Mouse (Mus musculus) thymus, adult 2 months (tissue): Measurements from ENCODE around the gene Slc8a1. TPM values are rescaled to one million over a fixed set of nuclear protein-coding genes. Genes with fewer than 3 reads are reported as not detected.

Source experiments
- DNase-seq: peaks from one replicate; pipeline ENCODE4 v3.0.0; 2021
- H3K27ac ChIP-seq: fragments of 200-500 bp; 2 replicates; pipeline ENCODE4 v1.5.1; 2012; ENCODE audit warnings: low read length, control low read depth; ENCODE audit not compliant: control insufficient read depth, insufficient read depth
- H3K27me3 ChIP-seq: fragments of 200-500 bp; 2 replicates; pipeline ENCODE4 v1.6.1; 2012; ENCODE audit warnings: mild to moderate bottlenecking, low read length, moderate library complexity, mixed read lengths; ENCODE audit not compliant: control insufficient read depth, insufficient read depth
- H3K36me3 ChIP-seq: fragments of 200-500 bp; 2 replicates; pipeline ENCODE4 v1.6.1; 2012; ENCODE audit warnings: mild to moderate bottlenecking, low read length, moderate library complexity; ENCODE audit not compliant: control insufficient read depth, insufficient read depth
- H3K4me1 ChIP-seq: fragments of 200-500 bp; replicated peaks from 2 replicates; pipeline ENCODE4 v1.6.1; 2012; ENCODE audit warnings: low read length; ENCODE audit not compliant: control insufficient read depth, insufficient read depth
- H3K4me3 ChIP-seq: fragments of 200-500 bp; 2 replicates; pipeline ENCODE4 v1.5.1; 2012; ENCODE audit warnings: mild to moderate bottlenecking, low read length, control low read depth, moderate library complexity; ENCODE audit not compliant: control insufficient read depth, insufficient read depth
- CTCF ChIP-seq: fragments of 200-500 bp; IDR thresholded peaks from 2 replicates; pipeline ENCODE4 v1.5.1; 2012; ENCODE audit warnings: mild to moderate bottlenecking, control low read depth, low read length, moderate library complexity, borderline replicate concordance; ENCODE audit not compliant: control insufficient read depth, poor library complexity, insufficient read depth; ENCODE audit errors: extremely low read depth
- POLR2A ChIP-seq: fragments of 200-500 bp; IDR thresholded peaks from 2 replicates; pipeline ENCODE4 v1.6.1; 2012; ENCODE audit warnings: mild to moderate bottlenecking, low read length, control low read depth, moderate library complexity; ENCODE audit not compliant: control insufficient read depth, poor library complexity, insufficient read depth; ENCODE audit errors: extremely low read depth
- WGBS: fragments of 180-500 bp; shearing (Covaris S2); methylation state at CpG from one replicate; pipeline ENCODE4 v1.1.7; 2018; 5-methylcytosine and 5-hydroxymethylcytosine counted together
- polyA plus RNA-seq: library from polyadenylated mRNA; depleted of rRNA; stranded (reverse); fragments of >200 nt; gene quantifications from 2 replicates; pipeline ENCODE4 v1.2.3, GENCODE M21; 2012

Gene Slc8a1
- polyA plus RNA-seq, 1 experiment, result 3.1 TPM

DNA sequence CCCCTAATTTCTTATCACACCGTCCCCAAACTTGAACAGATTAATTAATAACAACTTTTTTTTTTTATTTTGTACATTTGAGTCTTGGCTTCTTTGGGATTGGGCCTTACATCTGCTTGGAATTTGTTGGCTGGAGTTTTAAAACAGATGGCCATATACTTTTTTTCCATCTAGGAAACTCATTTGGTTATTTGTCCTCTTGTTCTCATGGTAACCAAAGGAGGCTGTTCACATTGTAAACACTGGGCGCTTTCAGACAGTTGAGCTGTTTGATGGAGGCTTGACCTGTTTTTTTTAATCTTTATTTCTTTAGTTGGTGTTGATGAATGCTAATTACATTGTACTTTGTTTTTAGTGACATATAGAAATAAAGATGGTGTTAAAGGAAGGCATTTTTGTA lies 369.1 kb downstream of the Slc8a1 start:
- no peak overlapping the region for H3K27ac ChIP-seq
- H3K4me3 ChIP-seq, result no peak overlapping the region
- no peaks in the 10 kb centered on the region for H3K27me3 ChIP-seq
- H3K36me3 ChIP-seq, result no peaks in the 10 kb centered on the region
- TF ChIP-seq CTCF (no peak), POLR2A (no peak)
- no peaks in the 10 kb centered on the region for H3K4me1 ChIP-seq
- WGBS, result 96% methylated on average over 2 of the region's 2 CpGs
- no peak for DNase-seq

DNA sequence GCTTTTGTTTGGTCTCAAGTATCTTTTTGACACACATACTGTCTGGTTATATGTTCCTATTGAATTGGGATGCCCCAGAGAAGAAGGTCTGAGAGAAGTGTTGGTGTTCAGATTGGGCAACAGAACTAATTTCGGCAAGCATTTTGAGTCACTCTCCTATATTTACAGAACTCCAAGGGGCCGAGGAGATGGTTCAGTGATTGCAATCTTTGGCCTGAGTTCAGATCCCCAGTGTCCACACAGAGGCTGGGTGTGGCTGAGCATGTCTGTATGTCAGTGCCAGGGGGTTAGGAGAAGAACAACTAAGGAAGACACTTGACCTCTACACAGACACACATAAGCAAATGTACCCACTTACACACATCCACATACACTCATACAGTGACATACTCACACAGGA lies 369.7 kb downstream of the Slc8a1 start:
- H3K4me3 ChIP-seq, result no peak overlapping the region
- H3K4me1 ChIP-seq, result no peaks in the 10 kb centered on the region
- no peaks in the 10 kb centered on the region for H3K36me3 ChIP-seq
- TF ChIP-seq POLR2A, result no peak
- no peak for TF ChIP-seq CTCF
- no peak for DNase-seq
- no peak overlapping the region for H3K27ac ChIP-seq
- no peaks in the 10 kb centered on the region for H3K27me3 ChIP-seq
- 94% methylated on average over 2 of the region's 2 CpGs for WGBS

DNA sequence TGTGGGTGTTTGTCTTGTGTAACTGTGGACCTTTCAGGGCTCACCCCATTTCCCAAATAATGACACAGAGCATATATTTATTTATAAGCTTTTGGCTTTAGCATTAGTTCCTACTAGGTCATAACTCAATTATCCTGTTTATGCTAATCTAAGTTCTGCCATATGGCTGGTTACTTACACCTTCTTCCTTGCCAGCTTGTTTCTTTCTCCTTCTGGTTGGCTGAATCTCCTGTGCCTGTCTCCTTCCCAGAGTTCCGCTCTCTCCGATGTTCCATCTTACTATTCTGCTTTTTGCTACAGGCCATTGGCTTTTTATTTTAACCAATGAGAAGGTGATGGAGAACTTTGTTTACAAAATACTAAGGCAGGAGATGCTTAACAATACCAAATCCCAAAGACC lies 374.8 kb downstream of the Slc8a1 start:
- H3K27ac ChIP-seq, result no peak overlapping the region
- no peak for DNase-seq
- H3K27me3 ChIP-seq, result no peaks in the 10 kb centered on the region
- H3K36me3 ChIP-seq, result no peaks in the 10 kb centered on the region
- no peaks in the 10 kb centered on the region for H3K4me1 ChIP-seq
- WGBS, result 97% methylated on average over 2 of the region's 2 CpGs
- H3K4me3 ChIP-seq, result no peak overlapping the region
- TF ChIP-seq CTCF (no peak), POLR2A (no peak)

DNA sequence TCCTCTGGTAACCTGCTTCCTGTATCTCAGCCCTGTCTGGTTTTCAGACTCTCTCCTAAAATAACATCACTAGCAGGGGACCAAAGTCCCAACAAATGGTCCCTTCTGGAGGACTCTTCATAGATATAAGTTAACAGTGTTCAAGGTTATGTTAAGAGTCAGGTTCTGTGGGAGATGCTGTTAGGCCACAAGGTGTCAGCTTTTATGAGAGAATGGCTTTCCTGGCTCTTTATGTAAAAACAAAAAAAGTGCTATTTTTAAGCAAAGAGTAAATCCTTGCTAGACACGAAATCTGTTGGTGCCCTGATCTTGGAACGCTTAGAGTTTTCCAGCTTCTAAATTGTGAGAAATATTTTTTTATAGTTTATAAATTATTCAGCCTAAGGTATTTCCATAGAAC lies 377.6 kb downstream of the Slc8a1 start:
- Histone ChIP-seq H3K36me3 (no peaks in the 10 kb centered on the region), H3K4me1 (no peaks in the 10 kb centered on the region), H3K27ac (no peak overlapping the region), H3K27me3 (no peaks in the 10 kb centered on the region), H3K4me3 (no peak overlapping the region)
- TF ChIP-seq POLR2A (no peak), CTCF (no peak)
- 76% methylated on average over 2 of the region's 2 CpGs for WGBS
- DNase-seq, result no peak

DNA sequence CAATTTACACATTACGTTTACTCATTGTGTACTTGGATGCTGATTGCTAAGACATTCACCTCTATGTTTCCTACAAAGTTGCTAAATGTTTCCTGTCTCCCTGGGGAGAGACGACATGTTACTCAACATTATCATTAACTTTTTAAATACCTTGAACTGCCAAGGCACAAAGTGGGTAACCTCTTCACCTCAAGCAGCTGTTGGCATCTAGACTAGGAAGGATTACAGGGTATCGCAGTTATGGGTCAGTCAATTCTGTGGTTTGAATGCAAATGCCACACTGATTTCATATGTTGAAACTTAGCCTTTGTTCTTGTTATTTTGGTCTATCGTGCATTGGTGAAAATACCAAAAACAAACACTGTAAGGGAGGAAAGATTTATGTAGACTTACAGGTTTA lies 378.1 kb downstream of the Slc8a1 start:
- TF ChIP-seq CTCF (no peak), POLR2A (no peak)
- WGBS, result 91% methylated on average over 4 of the region's 4 CpGs

DNA sequence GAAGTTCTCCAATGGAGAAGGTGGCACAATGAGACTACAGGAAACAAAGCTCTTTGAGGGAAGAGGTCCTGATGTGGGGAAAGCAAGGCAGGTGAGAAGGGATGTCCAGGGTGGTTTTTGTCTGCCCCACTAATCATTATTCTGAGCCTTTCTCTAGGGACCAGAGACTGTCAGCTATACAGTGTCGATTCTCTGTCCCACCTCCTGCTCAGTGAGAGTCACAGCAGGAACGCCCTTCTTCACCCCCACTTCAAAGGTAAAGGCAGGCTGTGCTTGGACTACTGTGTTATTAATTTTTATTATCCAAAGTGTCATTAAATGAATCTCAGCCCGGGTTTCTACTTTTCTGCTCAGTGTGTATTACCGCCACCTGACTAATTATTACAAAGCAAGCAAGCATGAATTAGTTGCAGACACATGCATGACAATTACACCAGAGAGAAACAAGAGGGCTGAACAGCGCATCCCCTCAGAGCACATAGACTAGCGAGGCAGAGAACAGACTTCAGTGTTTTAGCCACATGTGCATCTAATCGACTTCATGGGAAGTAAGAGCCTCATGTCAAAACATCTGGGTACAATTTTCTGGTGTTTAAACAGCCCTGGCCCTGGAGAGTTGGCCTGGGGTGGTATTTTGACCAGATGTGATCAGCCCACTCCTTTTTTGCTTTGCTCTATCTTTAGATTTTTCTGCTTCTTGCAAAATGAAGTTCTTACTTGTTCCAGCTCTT lies 402.0 kb downstream of the Slc8a1 start:
- H3K36me3 ChIP-seq, result no peaks in the 10 kb centered on the region
- no peak overlapping the region for H3K27ac ChIP-seq
- no peaks in the 10 kb centered on the region for H3K27me3 ChIP-seq
- no peak overlapping the region for H3K4me3 ChIP-seq
- 86% methylated on average over 7 of the region's 7 CpGs for WGBS
- no peak for TF ChIP-seq POLR2A
- TF ChIP-seq CTCF, result no peak
- no peaks in the 10 kb centered on the region for H3K4me1 ChIP-seq
- no peak for DNase-seq

More for the DNA sequence above, 378.1 kb downstream of the Slc8a1 start:
- no peak for DNase-seq
- Histone ChIP-seq H3K36me3 (no peaks in the 10 kb centered on the region), H3K4me3 (no peak overlapping the region), H3K4me1 (no peaks in the 10 kb centered on the region), H3K27me3 (no peaks in the 10 kb centered on the region), H3K27ac (no peak overlapping the region)

DNA sequence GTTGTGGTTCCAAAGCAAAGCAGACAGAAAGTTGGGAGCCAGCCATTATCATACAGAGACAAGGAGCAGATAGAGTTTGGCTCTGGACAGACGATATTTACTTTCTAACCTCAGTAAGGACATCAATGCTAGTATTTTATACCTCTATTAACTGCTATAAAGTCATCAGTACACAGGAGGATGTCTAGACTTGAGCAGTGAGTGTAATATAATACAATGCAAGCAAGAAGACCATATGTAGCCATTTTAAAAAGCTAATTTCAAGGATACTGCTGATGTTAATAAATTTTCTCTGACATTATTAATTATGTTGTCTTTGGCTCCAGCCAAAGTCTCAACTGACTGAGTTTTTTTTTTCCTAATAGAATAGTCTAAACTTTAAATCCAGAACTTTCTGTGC lies 402.7 kb downstream of the Slc8a1 start:
- H3K27ac ChIP-seq, result no peak overlapping the region
- TF ChIP-seq POLR2A (no peak), CTCF (no peak)
- H3K4me3 ChIP-seq, result no peak overlapping the region
- 86% methylated on average over 1 of the region's 1 CpGs for WGBS
- no peak for DNase-seq
- H3K4me1 ChIP-seq, result no peaks in the 10 kb centered on the region
- H3K36me3 ChIP-seq, result no peaks in the 10 kb centered on the region
- H3K27me3 ChIP-seq, result no peaks in the 10 kb centered on the region
